ENCODE assay signal across 17 mouse cellular contexts in the genomic region with DNA sequence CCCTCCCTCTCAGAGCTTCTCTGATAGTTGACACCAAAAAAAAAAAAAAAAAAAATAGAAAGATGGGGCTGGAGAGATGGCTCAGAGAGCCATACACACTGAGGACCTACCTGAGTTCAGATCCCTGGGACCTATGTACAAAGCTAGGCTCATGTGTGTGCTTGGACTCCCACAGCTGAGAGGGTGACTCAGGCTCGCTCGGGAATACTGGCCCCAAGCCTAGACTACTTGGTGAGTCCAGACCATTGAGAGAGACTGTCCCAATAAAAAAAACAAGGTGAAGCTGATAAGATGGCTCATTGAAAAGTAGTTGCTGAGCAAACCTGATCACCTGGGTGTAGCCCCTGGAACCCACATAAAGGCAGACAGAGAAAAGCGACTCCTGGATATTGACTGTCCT. TPM values are rescaled to one million over a fixed set of nuclear protein-coding genes. Genes with fewer than 3 reads are reported as not detected.
A peak's percentile ranks its signal among the peaks of the same experiment; 100 is the strongest.
DNase-seq lines count a peak whose midpoint lies in the region; ATAC-seq lines count a peak whose summit lies in the region.
"Had no signal": no experiment of that assay in that cellular context is flagged by ENCODE, and none has a peak within 500 bp of the region (broad histone marks: within the 10 kb centered on the region; RNA-seq: fewer than 3 reads in every experiment).

No protein-coding gene starts in this region.

- peak; percentile 34 for DNase-seq in adrenal gland, postnatal 10 days
- no peak for DNase-seq in adrenal gland, adult 8-10 months
- DNase-seq in NIH3T3 (ENCODE audit: low read depth): peak; percentile 17
- peak; percentile 28 for DNase-seq in adrenal gland, postnatal 25 days
- no peak for DNase-seq in spleen, postnatal 10 days (ENCODE audit: low spot score in 2 of 2)
- DNase-seq: cerebellum, adult 18-20 months; cerebellum, adult 9-10 months; cerebellum, postnatal 14 days; gastrocnemius, adult 2 months; gastrocnemius, postnatal 14 days; heart, adult 11 months; kidney, adult 2 months had no signal

- ATAC-seq in erythroblast, adult 5-6 weeks (replicated peaks; ENCODE audit: low FRiP score, poor library complexity, severe bottlenecking): no peak
- ATAC-seq: forebrain, embryonic 15.5 days; intestine, postnatal 0 days; Patski had no signal

RNA-seq across cellular contexts. Expression of a gene that starts 18.5 kb away (rescaled TPM):
- total RNA-seq in adrenal gland, postnatal 10 days (2021): 10 to 100 TPM; 27.2 to 48.2 TPM
- total RNA-seq in adrenal gland, adult 8-10 months (2022): 100 to 1,000 TPM in 2 of 4 experiments, 10 to 100 TPM in 2; 66.1 to 162 (median 106) TPM
- 60.0 and 64.0 TPM in 2 replicates for total RNA-seq in adrenal gland, postnatal 25 days (2021)
- total RNA-seq in erythroblast, adult 5-6 weeks (2015; ENCODE audit: low replicate concordance): not detected in 2 replicates
- total RNA-seq in erythroblast, adult 5-6 weeks (2017; ENCODE audit: low replicate concordance): not detected in 2 replicates
- total RNA-seq: hematopoietic stem cell, adult 5-6 weeks had no signal

Comparison
In these comparisons a context has a peak if more than half of its experiments do, and no peak if none do; other contexts are left out.
1. DNase-seq: peak in adrenal gland, postnatal 10 days (single experiment), NIH3T3 (single experiment) and adrenal gland, postnatal 25 days (single experiment); none in adrenal gland, adult 8-10 months (single experiment) and spleen, postnatal 10 days (0 of 2).
2. RNA of a gene that starts 18.5 kb away (total RNA-seq): 66.1 to 162 TPM in adrenal gland, adult 8-10 months, 60.0 to 64.0 TPM in adrenal gland, postnatal 25 days and 27.2 to 48.2 TPM in adrenal gland, postnatal 10 days; not detected in erythroblast, adult 5-6 weeks; every median in the first group is over 10 times any median in the second.